Comparison of ENCODE assay signal across 1 mouse cellular context in the genomic region with DNA sequence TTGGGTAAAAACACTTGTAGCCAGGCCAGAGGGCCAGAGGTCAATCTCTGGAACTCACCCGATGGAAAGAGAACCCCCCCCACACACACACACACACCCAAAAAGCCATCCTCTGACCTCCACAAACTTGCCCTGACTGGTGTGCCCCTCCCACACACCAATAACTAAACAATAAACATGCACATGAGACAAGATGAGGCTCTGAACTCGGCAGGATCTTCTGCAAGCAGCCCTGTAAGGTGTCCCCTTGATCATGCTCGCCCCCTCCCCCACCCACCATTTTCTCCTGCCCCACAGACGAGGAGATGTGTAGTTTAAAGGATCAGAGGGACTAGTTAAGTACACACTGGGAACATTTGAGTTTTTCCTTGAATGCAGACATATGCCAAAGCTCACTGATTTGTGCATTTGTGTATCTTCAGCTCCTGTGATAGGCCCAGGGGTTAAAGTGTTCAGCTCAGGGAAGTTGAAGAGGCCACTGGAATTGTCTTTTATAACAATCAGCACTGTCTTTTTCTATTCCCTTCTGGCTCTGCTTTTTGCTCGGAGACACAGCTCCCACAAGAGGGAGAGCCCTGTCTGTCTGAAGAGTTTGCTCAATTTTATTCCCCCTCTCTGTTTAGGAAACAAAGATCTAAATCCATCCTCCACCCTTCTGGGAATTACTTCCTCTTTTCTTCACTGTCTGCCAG.
TF ChIP-seq lines count a peak whose summit lies in the region.

No protein-coding gene starts in this region.

TF ChIP-seq in CH12.LX, 34 proteins besides CTCF, POLR2A, EP300 and RAD21 (continued from another document):
- no peak for TF ChIP-seq KAT2A (IDR thresholded peaks at IDR 0.05; ENCODE audit: insufficient replicate concordance, low read length)
- no peak for TF ChIP-seq ZNF384 (IDR thresholded peaks at IDR 0.05; ENCODE audit: low read depth, low read length)
- no peak for TF ChIP-seq E2F4 (IDR thresholded peaks at IDR 0.05; ENCODE audit: insufficient replicate concordance, low read depth, low read length)
- TF ChIP-seq HCFC1 (IDR thresholded peaks at IDR 0.05; ENCODE audit: low read depth, low read length), result no peak
- no peak for TF ChIP-seq MEF2A (IDR thresholded peaks at IDR 0.05; ENCODE audit: borderline replicate concordance, low read depth, low read length)
- no peak for TF ChIP-seq NRF1 (IDR thresholded peaks at IDR 0.05; ENCODE audit: low read depth, low read length)
- no peak for TF ChIP-seq MXI1 (IDR thresholded peaks at IDR 0.05; ENCODE audit: low read depth, low read length)
- TF ChIP-seq CHD2 (IDR thresholded peaks at IDR 0.05; ENCODE audit: low read length), result peak; percentile 21; the same call in 1 of the 2 replicates
